24 mouse cellular contexts compared by ENCODE assay signal in genomic region chr6:85259094-85259630, GRCm38 (mm10).
DNase-seq lines count a peak whose midpoint lies in the region; ATAC-seq and TF ChIP-seq lines count a peak whose summit lies in the region.
"Had no signal": no experiment of that assay in that cellular context is flagged by ENCODE, and none has a peak within 500 bp of the region (broad histone marks: within the 10 kb centered on the region; RNA-seq: fewer than 3 reads in every experiment).

No protein-coding gene starts in this region.

- intact Hi-C loops in gastrocnemius, adult 2 months (cut with DNase I) = no loop called here

- H3K36me3 ChIP-seq in hindbrain, postnatal 0 days (ENCODE audit: insufficient read depth, low read length) = no peaks in the 10 kb centered on the region
- no peaks in the 10 kb centered on the region for H3K36me3 ChIP-seq in hindbrain, embryonic 10.5 days
- no peaks in the 10 kb centered on the region for H3K36me3 ChIP-seq in midbrain, postnatal 0 days (ENCODE audit: insufficient read depth, low read length)
- H3K36me3 ChIP-seq in midbrain, embryonic 15.5 days (replicated peaks) = no peaks in the 10 kb centered on the region
- no peaks in the 10 kb centered on the region for H3K36me3 ChIP-seq in forebrain, embryonic 14.5 days (ENCODE audit: control insufficient read depth, insufficient read depth, low read length)
- H3K36me3 ChIP-seq: heart, embryonic 10.5 days; intestine, embryonic 15.5 days; limb, embryonic 15.5 days; neural tube, embryonic 12.5 days; stomach, embryonic 15.5 days had no signal

- no peak overlapping the region for H3K27ac ChIP-seq in hindbrain, postnatal 0 days
- H3K27ac ChIP-seq in hindbrain, embryonic 10.5 days = no peak overlapping the region
- H3K27ac ChIP-seq in midbrain, postnatal 0 days (ENCODE audit: low read depth, low read length) = no peak overlapping the region
- no peak overlapping the region for H3K27ac ChIP-seq in midbrain, embryonic 15.5 days
- peak overlapping the region; percentile 52 for H3K27ac ChIP-seq in forebrain, embryonic 14.5 days (ENCODE audit: low read depth, low read length)
- no peak overlapping the region for H3K27ac ChIP-seq in gastrocnemius, adult 2 months
- H3K27ac ChIP-seq: heart, embryonic 10.5 days; intestine, embryonic 15.5 days; limb, embryonic 15.5 days; liver, embryonic 14.5 days; neural tube, embryonic 12.5 days; stomach, embryonic 15.5 days had no signal

- DNase-seq in hindbrain, postnatal 0 days (ENCODE audit: low spot score) = peak; percentile 46
- DNase-seq in hindbrain, embryonic 10.5 days (ENCODE audit: low spot score) = no peak
- peak; percentile 40 for DNase-seq in midbrain, postnatal 0 days (ENCODE audit: low spot score)
- peak; percentile 76 for DNase-seq in forebrain, embryonic 14.5 days (ENCODE audit: low spot score)
- DNase-seq in gastrocnemius, adult 2 months = no peak
- DNase-seq in retina, postnatal 1 day = no peak
- DNase-seq: adrenal gland, adult 2 months; cerebellum, adult 2 months; gastrocnemius, postnatal 10 days; heart, postnatal 4 days; kidney, adult 9 months; kidney, postnatal 14 days; layer of hippocampus, postnatal 36 days; lung, embryonic 14.5 days; lung, postnatal 4 days; right cerebral cortex, adult 18-20 months; thymus, postnatal 25 days had no signal

- ATAC-seq in hindbrain, postnatal 0 days = no peak
- ATAC-seq in midbrain, postnatal 0 days (ENCODE audit: low FRiP score) = no peak
- no peak for ATAC-seq in midbrain, embryonic 15.5 days (replicated peaks)
- ATAC-seq in forebrain, embryonic 14.5 days = peak; percentile 42; the same call in 1 of the 2 replicates
- ATAC-seq: intestine, embryonic 15.5 days had no signal

- H3K4me3 ChIP-seq in hindbrain, postnatal 0 days (ENCODE audit: low read length) = no peak overlapping the region
- H3K4me3 ChIP-seq in hindbrain, embryonic 10.5 days = no peak overlapping the region
- no peak overlapping the region for H3K4me3 ChIP-seq in midbrain, postnatal 0 days (ENCODE audit: low read depth, low read length)
- H3K4me3 ChIP-seq in midbrain, embryonic 15.5 days = no peak overlapping the region
- H3K4me3 ChIP-seq in forebrain, embryonic 14.5 days (ENCODE audit: low read depth, low read length) = no peak overlapping the region
- no peak overlapping the region for H3K4me3 ChIP-seq in gastrocnemius, adult 2 months
- H3K4me3 ChIP-seq: heart, embryonic 10.5 days; intestine, embryonic 15.5 days; limb, embryonic 15.5 days; neural tube, embryonic 12.5 days; stomach, embryonic 15.5 days had no signal

- no peaks in the 10 kb centered on the region for H3K27me3 ChIP-seq in hindbrain, postnatal 0 days (ENCODE audit: insufficient read depth, low read length)
- peaks cover 19% of the 10 kb centered on the region for H3K27me3 ChIP-seq in hindbrain, embryonic 10.5 days (ENCODE audit: insufficient read depth, poor library complexity, severe bottlenecking)
- no peaks in the 10 kb centered on the region for H3K27me3 ChIP-seq in midbrain, postnatal 0 days (ENCODE audit: insufficient read depth, low read length)
- H3K27me3 ChIP-seq in midbrain, embryonic 15.5 days (replicated peaks) = no peaks in the 10 kb centered on the region
- H3K27me3 ChIP-seq in forebrain, embryonic 14.5 days (replicated peaks; ENCODE audit: control insufficient read depth, insufficient read depth, low read length) = no peaks in the 10 kb centered on the region
- H3K27me3 ChIP-seq: intestine, embryonic 15.5 days; limb, embryonic 15.5 days; stomach, embryonic 15.5 days had no signal

- H3K4me2 ChIP-seq in hindbrain, postnatal 0 days (ENCODE audit: low read depth, low read length) = no peak overlapping the region
- H3K4me2 ChIP-seq in midbrain, postnatal 0 days (ENCODE audit: low read depth, low read length, poor library complexity, severe bottlenecking) = no peak overlapping the region
- no peak overlapping the region for H3K4me2 ChIP-seq in midbrain, embryonic 15.5 days
- H3K4me2 ChIP-seq in forebrain, embryonic 14.5 days (ENCODE audit: low read length) = no peak overlapping the region
- H3K4me2 ChIP-seq: intestine, embryonic 15.5 days; limb, embryonic 15.5 days; lung, embryonic 14.5 days; neural tube, embryonic 12.5 days; stomach, embryonic 15.5 days had no signal

- no peak for TF ChIP-seq CTCF in hindbrain, postnatal 0 days (IDR thresholded peaks at IDR 0.05; ENCODE audit: low read depth)
- no peak for TF ChIP-seq CTCF in midbrain, postnatal 0 days (IDR thresholded peaks at IDR 0.05)
- TF ChIP-seq CTCF in gastrocnemius, adult 2 months (IDR thresholded peaks at IDR 0.05) = no peak

- WGBS in hindbrain, postnatal 0 days = 41% methylated on average over 12 of the region's 12 CpGs
- 84% methylated on average over 12 of the region's 12 CpGs for WGBS in hindbrain, embryonic 10.5 days
- 52% methylated on average over 12 of the region's 12 CpGs for WGBS in midbrain, postnatal 0 days
- WGBS in midbrain, embryonic 15.5 days = 63% methylated on average over 12 of the region's 12 CpGs
- 32% methylated on average over 12 of the region's 12 CpGs for WGBS in forebrain, embryonic 14.5 days

- H3K4me1 ChIP-seq in hindbrain, postnatal 0 days (ENCODE audit: insufficient read depth, low read length) = 0 out of 2 replicates have a peak, but pooled peaks cover under 1% of the 10 kb centered on the region
- peaks cover 17% of the 10 kb centered on the region for H3K4me1 ChIP-seq in hindbrain, embryonic 10.5 days (replicated peaks)
- no peaks in the 10 kb centered on the region for H3K4me1 ChIP-seq in midbrain, postnatal 0 days (ENCODE audit: insufficient read depth, low read length)
- H3K4me1 ChIP-seq in midbrain, embryonic 15.5 days = peaks cover 10% of the 10 kb centered on the region; the same call in 1 of the 2 replicates
- peaks cover 11% of the 10 kb centered on the region for H3K4me1 ChIP-seq in forebrain, embryonic 14.5 days (ENCODE audit: control insufficient read depth, insufficient read depth, low read length)
- H3K4me1 ChIP-seq: intestine, embryonic 15.5 days; limb, embryonic 15.5 days; stomach, embryonic 15.5 days had no signal

- no peak overlapping the region for H3K9ac ChIP-seq in hindbrain, postnatal 0 days (replicated peaks; ENCODE audit: low read length)
- H3K9ac ChIP-seq in midbrain, postnatal 0 days (replicated peaks; ENCODE audit: low read length, poor library complexity, severe bottlenecking) = no peak overlapping the region
- no peak overlapping the region for H3K9ac ChIP-seq in midbrain, embryonic 15.5 days
- H3K9ac ChIP-seq in forebrain, embryonic 14.5 days (ENCODE audit: low read length) = no peak overlapping the region
- H3K9ac ChIP-seq: intestine, embryonic 15.5 days; limb, embryonic 15.5 days; liver, embryonic 14.5 days; lung, embryonic 14.5 days; neural tube, embryonic 12.5 days; stomach, embryonic 15.5 days had no signal

- H3K9me3 ChIP-seq in hindbrain, postnatal 0 days (ENCODE audit: low read length) = no peaks in the 10 kb centered on the region
- H3K9me3 ChIP-seq in hindbrain, embryonic 10.5 days = no peaks in the 10 kb centered on the region
- no peaks in the 10 kb centered on the region for H3K9me3 ChIP-seq in midbrain, postnatal 0 days (ENCODE audit: low read length)
- no peaks in the 10 kb centered on the region for H3K9me3 ChIP-seq in midbrain, embryonic 15.5 days
- no peaks in the 10 kb centered on the region for H3K9me3 ChIP-seq in forebrain, embryonic 14.5 days (replicated peaks; ENCODE audit: control insufficient read depth, low read length)
- H3K9me3 ChIP-seq: heart, embryonic 10.5 days; intestine, embryonic 15.5 days; limb, embryonic 15.5 days; neural tube, embryonic 12.5 days; stomach, embryonic 15.5 days had no signal

Comparison
In these comparisons a context has a peak if more than half of its experiments do, and no peak if none do; other contexts are left out.
1. DNase-seq: peak in hindbrain, postnatal 0 days (single experiment), midbrain, postnatal 0 days (single experiment) and forebrain, embryonic 14.5 days (single experiment); none in hindbrain, embryonic 10.5 days (single experiment), gastrocnemius, adult 2 months (single experiment) and retina, postnatal 1 day (single experiment).